Mouse (Mus musculus) MEL (cell line): ENCODE measurements around the gene Kat6b. TPM values are rescaled to one million over a fixed set of nuclear protein-coding genes. Genes with fewer than 3 reads are reported as not detected.

Source experiments
- DNase-seq: peaks from one replicate; pipeline ENCODE4 v3.0.0; 2011; ENCODE audit warnings: low read depth, low spot score
- H3K27ac ChIP-seq: 2 replicates; pipeline ENCODE4 v1.5.1; 2012; ENCODE audit warnings: low read depth, mild to moderate bottlenecking, control low read depth, low read length, moderate library complexity; ENCODE audit not compliant: control insufficient read depth
- H3K27me3 ChIP-seq, 2 experiments: fragments of 150-350 bp in 1 of 2; sonication (generic) in 1 of 2; 2 replicates each; pipeline ENCODE4 v1.6.1; 2012; ENCODE audit warnings: low read length in 2 of 2, mild to moderate bottlenecking in 2 of 2, improper control_type of control experiment in 1 of 2, moderate library complexity in 1 of 2; ENCODE audit not compliant: insufficient read depth in 2 of 2, control insufficient read depth in 1 of 2
- H3K36me3 ChIP-seq, 2 experiments: 2 replicates each; pipeline ENCODE4 v1.6.1; 2012 to 2014; ENCODE audit warnings: low read length in 2 of 2, improper control_type of control experiment in 1 of 2, inconsistent platforms in 1 of 2, mild to moderate bottlenecking in 1 of 2; ENCODE audit not compliant: insufficient read depth in 2 of 2, control insufficient read depth in 1 of 2
- H3K4me1 ChIP-seq, 2 experiments: fragments of 150-350 bp in 1 of 2; sonication (generic) in 1 of 2; 2 replicates each; pipeline ENCODE4 v1.6.1; 2012; ENCODE audit warnings: low read length in 2 of 2, improper control_type of control experiment in 1 of 2, mild to moderate bottlenecking in 1 of 2; ENCODE audit not compliant: insufficient read depth in 2 of 2, control insufficient read depth in 1 of 2
- H3K4me3 ChIP-seq, 2 experiments: fragments of 150-350 bp in 1 of 2; sonication (generic) in 1 of 2; 2 replicates each; pipeline ENCODE4 v1.5.1; 2012; ENCODE audit warnings: low read depth in 2 of 2, low read length in 2 of 2, mild to moderate bottlenecking in 2 of 2, moderate library complexity in 2 of 2, control low read depth in 1 of 2, improper control_type of control experiment in 1 of 2; ENCODE audit not compliant: control insufficient read depth in 1 of 2, insufficient read depth in 1 of 2
- H3K79me2 ChIP-seq: 2 replicates; pipeline ENCODE4 v1.6.1; 2012; ENCODE audit warnings: mild to moderate bottlenecking, low read length, moderate library complexity; ENCODE audit not compliant: control insufficient read depth, poor library complexity, insufficient read depth
- H3K9ac ChIP-seq: 2 replicates; pipeline ENCODE4 v1.6.1; 2012; ENCODE audit warnings: low read depth, mild to moderate bottlenecking, control low read depth, low read length, moderate library complexity; ENCODE audit not compliant: control insufficient read depth, poor library complexity, severe bottlenecking
- H3K9me3 ChIP-seq: fragments of 150-350 bp; sonication (generic); replicated peaks from 2 replicates; pipeline ENCODE4 v1.6.1; 2012; ENCODE audit warnings: mild to moderate bottlenecking, low read length, improper control_type of control experiment, moderate library complexity; ENCODE audit not compliant: insufficient read depth
- CHD2 ChIP-seq: IDR thresholded peaks from 2 replicates; pipeline ENCODE4 v1.6.1; 2011; ENCODE audit warnings: low read length, improper control_type of control experiment
- CTCF ChIP-seq, 3 experiments: IDR thresholded peaks in 2 of 3; conservative IDR thresholded peaks in 1 of 3; 2 replicates each; pipeline ENCODE4 v1.5.1; 2011 to 2012; ENCODE audit warnings: low read length in 3 of 3, low read depth in 2 of 3, mild to moderate bottlenecking in 2 of 3, improper control_type of control experiment in 1 of 3, inconsistent platforms in 1 of 3, mixed read lengths in 1 of 3, moderate library complexity in 1 of 3; ENCODE audit not compliant: control insufficient read depth in 1 of 3, insufficient read depth in 1 of 3, poor library complexity in 1 of 3, severe bottlenecking in 1 of 3
- E2F4 ChIP-seq: IDR thresholded peaks from 2 replicates; pipeline ENCODE4 v1.6.1; 2011; ENCODE audit warnings: low read depth, low read length, improper control_type of control experiment, borderline replicate concordance
- EP300 ChIP-seq, 2 experiments: IDR thresholded peaks; 2 replicates each; pipeline ENCODE4 v1.6.1; 2011; ENCODE audit warnings: improper control_type of control experiment in 2 of 2, low read length in 2 of 2, low read depth in 1 of 2, mild to moderate bottlenecking in 1 of 2
- ETS1 ChIP-seq: IDR thresholded peaks from 2 replicates; pipeline ENCODE4 v1.6.1; 2012; ENCODE audit warnings: low read depth, mild to moderate bottlenecking, inconsistent platforms, low read length, improper control_type of control experiment, moderate library complexity
- GABPA ChIP-seq: IDR thresholded peaks from 2 replicates; pipeline ENCODE4 v1.6.1; 2012; ENCODE audit warnings: low read depth, mild to moderate bottlenecking, inconsistent platforms, low read length, improper control_type of control experiment, moderate library complexity
- GATA1 ChIP-seq: IDR thresholded peaks from 2 replicates; pipeline ENCODE4 v1.6.1; 2011; ENCODE audit warnings: low read depth, low read length, improper control_type of control experiment
- HCFC1 ChIP-seq: IDR thresholded peaks from 2 replicates; pipeline ENCODE4 v1.6.1; 2012; ENCODE audit warnings: low read depth, mild to moderate bottlenecking, inconsistent platforms, low read length, improper control_type of control experiment, moderate library complexity
- JUND ChIP-seq: IDR thresholded peaks from 2 replicates; pipeline ENCODE4 v1.6.1; 2011; ENCODE audit warnings: low read depth, mild to moderate bottlenecking, improper control_type of control experiment, low read length
- KAT2A ChIP-seq: conservative IDR thresholded peaks from 2 replicates; pipeline ENCODE4 v1.6.1; 2012; ENCODE audit warnings: low read depth, low read length, improper control_type of control experiment, inconsistent platforms
- MAX ChIP-seq: IDR thresholded peaks from 2 replicates; pipeline ENCODE4 v1.6.1; 2011; ENCODE audit warnings: low read length, improper control_type of control experiment
- NELFE ChIP-seq: IDR thresholded peaks from 2 replicates; pipeline ENCODE4 v1.6.1; 2011; ENCODE audit warnings: low read depth, low read length, improper control_type of control experiment
- POLR2AphosphoS2 ChIP-seq: IDR thresholded peaks from 2 replicates; pipeline ENCODE4 v1.6.1; 2011; ENCODE audit warnings: low read length, improper control_type of control experiment
- POLR2AphosphoS5 ChIP-seq: IDR thresholded peaks from 2 replicates; pipeline ENCODE4 v1.6.1; 2012; ENCODE audit warnings: low read depth, borderline replicate concordance, mild to moderate bottlenecking, inconsistent platforms, low read length, moderate library complexity, mixed read lengths
- RAD21 ChIP-seq: IDR thresholded peaks from 2 replicates; pipeline ENCODE4 v1.6.1; 2011; ENCODE audit warnings: mild to moderate bottlenecking, low read depth, low read length, improper control_type of control experiment
- SMC3 ChIP-seq: IDR thresholded peaks from 2 replicates; pipeline ENCODE4 v1.6.1; 2011; ENCODE audit warnings: low read depth, low read length, improper control_type of control experiment
- TCF12 ChIP-seq: IDR thresholded peaks from 2 replicates; pipeline ENCODE4 v1.6.1; 2014; ENCODE audit warnings: low read depth, mild to moderate bottlenecking, inconsistent platforms, low read length, improper control_type of control experiment, moderate library complexity
- UBTF ChIP-seq: IDR thresholded peaks from 2 replicates; pipeline ENCODE4 v1.6.1; 2012; ENCODE audit warnings: low read depth, mild to moderate bottlenecking, inconsistent platforms, low read length, improper control_type of control experiment, moderate library complexity, borderline replicate concordance; ENCODE audit not compliant: insufficient read depth
- USF1 ChIP-seq: IDR thresholded peaks from 2 replicates; pipeline ENCODE4 v1.6.1; 2014; ENCODE audit warnings: low read depth, mild to moderate bottlenecking, inconsistent platforms, low read length, improper control_type of control experiment, moderate library complexity
- USF2 ChIP-seq, 2 experiments: IDR thresholded peaks; 2 replicates each; pipeline ENCODE4 v1.6.1; 2011 to 2012; ENCODE audit warnings: improper control_type of control experiment in 2 of 2, low read length in 2 of 2, borderline replicate concordance in 1 of 2, inconsistent platforms in 1 of 2, low read depth in 1 of 2, mild to moderate bottlenecking in 1 of 2; ENCODE audit not compliant: insufficient read depth in 1 of 2
- ZC3H11A ChIP-seq: IDR thresholded peaks from 2 replicates; pipeline ENCODE4 v1.6.1; 2012; ENCODE audit warnings: low read depth, mild to moderate bottlenecking, inconsistent platforms, low read length, improper control_type of control experiment
- ZKSCAN1 ChIP-seq: IDR thresholded peaks from 2 replicates; pipeline ENCODE4 v1.6.1; 2012; ENCODE audit warnings: low read depth, mild to moderate bottlenecking, inconsistent platforms, low read length, improper control_type of control experiment, moderate library complexity
- polyA plus RNA-seq, 2 experiments: library from polyadenylated mRNA; stranded (reverse) in 1 of 2; unstranded in 1 of 2; fragments of >175 nt in 1 of 2; fragments of >200 nt in 1 of 2; gene quantifications; 2 replicates each; pipeline versions ENCODE4 v1.2.1 to v1.2.4; 2012; ENCODE audit warnings: low replicate concordance in 2 of 2, low read depth in 1 of 2; ENCODE audit not compliant: insufficient read length in 2 of 2, insufficient read depth in 1 of 2, missing spikeins in 1 of 2
- total RNA-seq: library from RNA; depleted of rRNA; stranded (reverse); fragments of 300-350 nt; gene quantifications from 2 replicates; pipeline ENCODE4 v1.2.3, GENCODE M21; 2012

Gene Kat6b
- total and polyA plus RNA-seq, 3 experiments = 1.8 to 5.4 TPM; not detected in 1

DNA sequence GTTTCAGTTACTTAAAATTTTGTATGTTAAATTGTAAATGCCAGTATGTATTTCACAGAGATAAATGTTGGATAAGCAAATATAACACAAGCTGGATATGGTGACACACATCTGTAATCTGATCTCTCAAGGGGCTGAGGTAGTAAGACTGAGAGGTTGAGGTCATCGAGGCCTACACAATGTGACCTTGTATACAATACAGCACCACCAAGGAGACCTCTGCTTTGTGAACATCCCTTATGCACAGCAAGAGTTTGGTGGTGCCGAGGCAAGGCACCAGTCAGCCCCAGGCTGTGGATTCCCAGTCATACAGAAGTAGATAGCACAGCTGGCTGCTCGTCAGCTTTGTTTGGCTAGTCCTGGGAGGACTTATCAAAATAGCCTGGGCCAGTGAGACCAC lies 59.1 kb downstream of the Kat6b start:
- H3K27ac ChIP-seq = no peak overlapping the region
- no peak overlapping the region for H3K4me3 ChIP-seq
- peaks cover 2 to 8% of the 10 kb centered on the region in 2 experiments; a peak in 3 of 4 replicates for H3K4me1 ChIP-seq
- no peak for DNase-seq
- H3K36me3 ChIP-seq = peaks cover 0 to 13% of the 10 kb centered on the region in 2 experiments; a peak in 2 of 4 replicates
- H3K79me2 ChIP-seq = no peaks in the 10 kb centered on the region
- H3K9ac ChIP-seq = no peak overlapping the region
- TF ChIP-seq ZC3H11A = no peak
- no peak for TF ChIP-seq POLR2AphosphoS5
- TF ChIP-seq GABPA = no peak
- no peak for TF ChIP-seq E2F4
- no peak for TF ChIP-seq ZKSCAN1
- no peak for TF ChIP-seq USF1
- no peak for TF ChIP-seq CTCF (IDR thresholded peaks at IDR 0.05 in 2 of 3, conservative IDR thresholded peaks at IDR 0.05 in 1 of 3; ENCODE audit: control insufficient read depth in 1 of 3, insufficient read depth in 1 of 3, low read depth in 2 of 3, low read length in 3 of 3, poor library complexity in 1 of 3, severe bottlenecking in 1 of 3)
- TF ChIP-seq JUND = no peak
- no peak for TF ChIP-seq RAD21
- no peak for TF ChIP-seq USF2 (IDR thresholded peaks at IDR 0.05; ENCODE audit: borderline replicate concordance in 1 of 2, insufficient read depth in 1 of 2, low read depth in 1 of 2, low read length in 2 of 2)
- TF ChIP-seq MAX = no peak
- no peak for TF ChIP-seq TCF12
- TF ChIP-seq EP300 (IDR thresholded peaks at IDR 0.05; ENCODE audit: low read depth in 1 of 2, low read length in 2 of 2) = no peak
- no peak for TF ChIP-seq KAT2A
- TF ChIP-seq ETS1 = no peak
- no peak for TF ChIP-seq NELFE
- no peak for TF ChIP-seq SMC3
- TF ChIP-seq UBTF = no peak
- no peaks in the 10 kb centered on the region for H3K9me3 ChIP-seq
- H3K27me3 ChIP-seq = no peaks in the 10 kb centered on the region

DNA sequence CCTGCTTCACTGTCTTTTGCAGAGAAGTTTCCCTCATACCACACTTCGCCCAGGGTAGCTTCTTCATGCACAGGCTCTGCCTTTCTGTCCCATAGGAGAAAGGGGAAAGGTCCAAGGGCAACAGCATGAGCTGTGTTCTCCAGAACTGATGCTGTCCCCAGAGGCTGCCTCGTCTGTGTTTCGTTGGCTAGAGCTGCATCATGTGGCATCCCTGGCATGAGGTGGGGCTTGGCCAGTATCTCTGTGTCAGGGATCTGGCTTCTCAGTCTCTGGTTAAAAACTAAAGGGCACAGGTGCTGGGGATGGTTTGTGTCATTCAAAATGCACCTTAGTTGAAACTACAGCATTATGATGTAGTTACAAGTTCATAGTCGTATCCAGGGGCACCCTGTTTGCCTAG lies 64.3 kb downstream of the Kat6b start:
- Histone ChIP-seq H3K9me3 (no peaks in the 10 kb centered on the region), H3K4me1 (peaks cover 12 to 24% of the 10 kb centered on the region in 2 experiments), H3K4me3 (no peak overlapping the region), H3K79me2 (no peaks in the 10 kb centered on the region), H3K27me3 (no peaks in the 10 kb centered on the region), H3K27ac (no peak overlapping the region), H3K36me3 (peaks cover 0 to 25% of the 10 kb centered on the region in 2 experiments; a peak in 2 of 4 replicates), H3K9ac (no peak overlapping the region)
- TF ChIP-seq GATA1 (no peak), HCFC1 (no peak), POLR2AphosphoS2 (no peak), TCF12 (no peak), CHD2 (no peak)
- DNase-seq = no peak
